Mouse (Mus musculus): ENCODE results near the gene Gm10300.

The Gm10300 gene

DNA sequence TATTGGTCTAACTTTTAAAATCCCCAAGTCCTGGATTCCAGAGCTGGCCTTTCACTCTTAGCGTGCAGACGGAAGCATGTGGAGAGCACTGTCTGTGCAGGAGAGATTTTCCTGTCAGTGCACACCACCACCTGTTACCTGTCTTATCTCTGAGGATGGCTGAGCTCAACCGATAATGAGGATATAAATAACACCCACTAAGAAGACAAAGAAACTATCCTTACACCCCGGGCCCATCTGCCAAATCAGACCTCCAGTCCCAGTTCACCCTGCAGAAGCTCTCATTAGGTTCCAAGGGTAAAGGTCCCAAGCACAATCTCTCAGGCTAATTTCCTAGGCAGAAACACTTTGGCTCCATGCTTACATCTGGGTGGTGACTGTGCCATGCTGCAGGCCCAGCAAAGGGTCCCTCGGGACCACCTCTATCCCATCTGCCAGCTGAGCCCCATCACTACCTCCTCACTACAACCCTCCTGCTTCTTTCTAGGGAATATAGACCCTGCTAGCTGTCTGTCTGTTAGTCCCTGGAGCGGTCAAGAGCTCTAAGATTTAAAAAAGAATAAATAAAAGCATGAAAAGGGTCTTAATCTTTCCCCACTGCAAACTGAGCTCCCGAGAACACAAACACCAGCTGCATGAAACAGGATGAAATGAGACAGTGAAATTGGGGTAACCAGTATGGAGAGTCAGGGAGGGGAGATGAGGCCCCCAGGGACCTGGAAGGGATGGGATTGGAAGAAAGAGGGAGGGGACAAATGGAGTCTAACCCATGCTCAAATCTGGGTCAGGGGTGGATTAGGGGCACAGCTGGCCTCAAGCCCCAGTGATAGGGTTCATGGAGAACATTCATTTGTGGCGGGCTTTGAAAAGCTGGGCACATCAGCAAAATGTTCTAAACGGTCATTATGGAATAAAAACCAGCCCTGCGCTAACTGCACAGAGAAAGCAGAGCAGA is 22.9 kb upstream of the Gm10300 start:
- no peak for DNase-seq

DNA sequence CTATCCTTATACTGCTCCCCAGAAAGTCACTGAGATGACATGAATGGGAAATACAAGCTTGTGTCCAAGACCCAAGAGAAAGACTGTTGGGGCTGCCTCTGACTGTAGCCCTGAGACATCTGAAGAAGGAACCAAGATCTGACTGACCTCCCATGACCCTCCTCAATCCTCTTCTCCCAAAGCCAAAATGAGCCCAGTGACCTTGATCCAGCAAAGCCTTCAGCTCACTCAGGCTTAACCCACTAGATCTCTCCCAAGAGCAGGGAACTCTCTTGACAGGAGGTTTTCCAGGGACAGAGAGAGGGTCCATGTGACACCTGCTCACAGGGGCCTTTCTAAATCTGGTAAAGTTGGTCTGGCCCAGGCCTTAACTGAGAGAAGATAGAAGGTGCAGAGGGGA is 17.2 kb upstream of the Gm10300 start:
- no peak for DNase-seq

DNA sequence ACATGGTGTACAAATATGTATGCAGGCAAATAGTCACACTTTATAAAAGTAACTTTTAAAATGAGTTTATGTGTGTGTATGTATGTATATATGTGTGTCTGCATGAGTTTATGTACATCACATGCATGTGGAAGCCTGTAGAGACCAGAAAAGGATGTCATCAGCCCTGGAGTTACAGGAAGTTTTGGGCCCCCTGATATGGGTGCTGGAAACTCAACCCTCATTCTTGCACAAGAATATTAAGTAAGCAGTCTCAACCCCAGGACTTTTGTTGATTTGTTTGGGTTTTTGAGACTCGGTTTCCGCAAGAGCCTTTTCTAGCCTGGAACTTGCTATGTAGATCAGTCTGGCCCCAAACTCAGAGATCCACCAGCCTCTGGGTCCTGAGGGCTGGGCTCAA is 15.0 kb upstream of the Gm10300 start:
- no peak for DNase-seq

DNA sequence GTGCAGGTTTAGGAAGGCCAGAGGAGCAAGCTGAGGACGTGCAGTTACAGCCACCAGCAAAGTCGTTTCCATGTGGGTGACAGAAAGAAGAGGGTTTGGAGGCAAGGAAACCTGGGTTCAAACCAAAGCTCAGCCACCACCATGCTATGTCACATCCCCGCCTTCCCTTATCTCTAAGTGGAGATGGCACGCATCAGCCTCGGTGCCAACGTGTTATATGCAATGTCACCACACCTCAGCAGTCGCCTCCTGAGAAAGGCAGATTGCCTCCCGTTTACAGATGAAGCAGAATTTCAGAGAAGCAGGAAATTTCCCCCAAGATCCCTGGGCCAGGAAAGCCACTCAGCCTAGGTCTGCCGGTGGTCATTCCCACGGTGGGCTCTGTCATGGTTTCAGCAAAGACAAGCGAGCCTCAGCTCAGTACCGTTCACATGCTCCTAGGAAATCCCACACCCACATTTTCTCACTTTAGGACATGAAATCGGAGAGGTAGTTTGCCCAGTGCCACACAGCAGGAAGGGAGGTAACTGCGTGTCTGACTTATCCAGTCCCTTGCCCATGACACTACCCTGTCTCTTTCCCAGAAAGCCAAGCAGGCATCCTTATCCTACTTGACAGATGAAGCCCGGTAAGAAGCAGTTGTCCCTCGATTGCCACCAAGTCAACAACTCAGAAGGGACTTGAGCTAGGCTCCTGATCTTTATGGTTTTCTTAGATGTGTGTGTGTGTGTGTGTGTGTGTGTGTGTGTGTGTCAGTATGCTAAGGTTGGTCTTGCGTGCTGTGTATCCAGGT is 14.3 kb upstream of the Gm10300 start:
- peak; percentile 87 for DNase-seq

DNA sequence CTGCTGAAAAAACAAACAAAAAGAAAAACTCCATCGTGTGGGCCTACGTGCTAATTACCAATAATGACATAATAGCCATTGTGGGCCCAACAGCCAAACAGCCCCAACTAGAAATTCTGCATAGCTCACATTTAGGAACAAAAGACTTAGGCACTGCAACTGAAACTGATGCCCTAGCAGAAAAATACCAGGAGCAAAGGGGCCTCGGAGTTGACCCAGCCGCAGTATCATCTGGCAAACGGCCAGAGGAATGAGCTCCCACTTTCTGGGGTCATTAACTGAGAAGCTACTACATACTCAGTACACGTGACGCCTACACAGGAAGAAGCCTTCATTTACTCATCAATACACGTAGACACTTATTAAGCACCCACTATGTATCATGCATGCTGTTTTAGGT is 12.2 kb upstream of the Gm10300 start:
- DNase-seq, result no peak

DNA sequence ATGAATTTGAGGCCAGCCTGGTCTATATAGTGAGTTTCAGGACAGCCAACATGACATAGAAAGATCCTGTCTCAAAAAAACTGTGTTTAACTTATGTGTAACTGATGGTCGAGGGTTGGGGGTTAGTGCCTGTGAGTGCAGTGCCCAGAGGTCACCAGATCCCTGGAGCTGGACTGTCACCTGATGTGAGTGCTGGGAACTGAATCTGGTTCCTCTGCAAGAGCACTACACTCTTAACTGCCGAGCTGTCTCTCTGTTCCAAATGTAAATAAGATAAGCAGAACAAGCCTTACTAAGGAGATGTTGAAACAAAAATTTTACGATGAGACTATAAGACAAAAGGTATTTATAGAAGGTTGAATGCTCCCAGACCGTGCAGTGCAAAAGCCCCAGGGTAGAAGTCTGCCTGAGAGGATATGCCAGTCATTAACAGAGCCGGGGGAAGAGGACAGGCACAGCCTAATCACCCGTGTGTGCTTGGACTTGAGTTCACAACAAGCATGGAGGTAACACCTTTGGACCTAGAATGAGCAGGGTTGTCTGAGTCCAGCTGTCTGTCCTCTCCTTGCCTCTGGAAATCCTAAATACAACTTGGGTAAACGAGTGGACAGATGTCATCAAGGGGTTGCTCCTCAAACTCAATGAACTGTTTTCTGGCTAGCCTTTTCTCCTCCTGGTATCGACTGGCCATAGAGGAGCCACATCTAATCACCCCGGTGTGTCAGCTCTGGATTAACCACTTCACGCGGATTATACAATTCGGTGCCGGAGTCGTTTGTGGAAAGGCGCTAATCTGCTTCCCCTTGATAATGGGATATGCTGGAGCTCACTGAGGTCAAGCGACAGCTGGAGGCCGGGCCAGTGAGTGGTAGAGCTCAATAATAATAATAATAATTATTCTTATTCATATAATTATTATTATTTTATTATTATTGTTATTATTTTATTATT is 11.3 kb upstream of the Gm10300 start:
- no peak for DNase-seq

DNA sequence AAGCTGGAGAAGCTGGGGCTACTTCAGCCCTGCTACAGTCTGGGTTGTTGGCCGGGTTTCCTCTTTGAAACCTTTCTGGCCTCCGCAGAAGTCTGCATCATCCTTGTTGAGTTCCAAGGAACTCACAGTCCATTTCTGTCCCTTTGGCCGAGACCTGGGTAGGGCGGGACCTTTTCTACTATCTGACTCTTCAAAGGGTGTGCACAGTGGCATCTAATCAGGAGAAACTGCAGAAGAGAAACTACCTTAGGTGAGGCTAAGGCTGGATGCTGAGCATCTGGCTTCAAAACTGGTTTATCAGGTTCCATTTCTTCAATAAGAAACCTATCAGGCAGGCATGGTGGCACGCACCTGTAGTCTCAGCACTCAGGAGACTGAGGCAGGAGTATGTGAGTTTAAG is 9.9 kb upstream of the Gm10300 start:
- DNase-seq, result no peak

DNA sequence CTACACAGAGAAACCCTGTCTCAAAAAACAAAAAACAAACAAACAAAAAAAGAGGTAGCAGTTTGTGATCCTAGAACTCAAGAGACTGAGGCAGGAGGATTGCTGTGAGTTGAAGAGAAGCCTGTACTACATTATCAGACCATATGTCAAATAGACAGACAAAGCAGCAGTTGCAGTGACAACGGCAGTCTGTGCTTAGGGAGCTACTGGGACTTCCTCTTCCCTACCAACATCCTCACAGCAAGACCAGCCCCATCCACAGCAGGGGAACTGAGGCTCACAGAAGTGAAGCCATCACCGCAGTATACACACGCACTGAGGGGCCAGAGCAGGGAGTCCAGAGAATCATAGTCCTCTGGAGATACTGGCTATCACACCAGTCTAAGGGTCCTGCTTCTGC is 8.9 kb upstream of the Gm10300 start:
- DNase-seq, result no peak

DNA sequence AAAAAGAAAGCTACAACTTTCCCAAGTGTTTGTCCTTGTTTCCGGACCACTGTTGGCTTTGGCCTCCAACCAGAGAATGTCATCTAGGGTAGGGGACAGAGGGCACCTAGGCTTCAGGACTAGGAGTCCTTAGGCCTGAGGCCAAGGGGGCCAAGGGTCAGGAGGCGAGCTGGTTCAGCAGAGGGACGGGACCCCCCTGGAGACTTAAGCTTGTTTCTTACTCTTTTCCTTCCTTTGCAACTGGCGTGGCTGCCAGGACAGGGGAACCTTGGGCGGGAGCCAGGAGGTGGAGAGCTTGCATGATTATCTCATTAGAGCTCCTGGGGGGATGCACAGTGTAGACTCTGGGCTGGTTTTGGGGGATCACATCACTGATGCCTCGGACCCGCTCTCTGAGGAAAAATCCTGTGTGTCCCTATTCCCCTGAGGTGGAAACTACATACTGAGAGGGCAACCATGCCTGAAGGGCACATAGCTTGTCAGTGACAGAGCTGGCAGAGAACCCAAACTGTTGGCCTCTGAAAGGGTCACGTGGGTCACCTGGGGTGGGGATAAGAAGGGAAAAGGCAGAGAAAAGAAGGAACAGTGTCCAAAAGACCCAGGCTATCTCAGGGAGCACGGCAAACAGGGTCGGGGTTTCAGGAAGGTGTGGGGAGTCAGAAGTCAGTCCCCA is 8.3 kb upstream of the Gm10300 start:
- no peak for DNase-seq

DNA sequence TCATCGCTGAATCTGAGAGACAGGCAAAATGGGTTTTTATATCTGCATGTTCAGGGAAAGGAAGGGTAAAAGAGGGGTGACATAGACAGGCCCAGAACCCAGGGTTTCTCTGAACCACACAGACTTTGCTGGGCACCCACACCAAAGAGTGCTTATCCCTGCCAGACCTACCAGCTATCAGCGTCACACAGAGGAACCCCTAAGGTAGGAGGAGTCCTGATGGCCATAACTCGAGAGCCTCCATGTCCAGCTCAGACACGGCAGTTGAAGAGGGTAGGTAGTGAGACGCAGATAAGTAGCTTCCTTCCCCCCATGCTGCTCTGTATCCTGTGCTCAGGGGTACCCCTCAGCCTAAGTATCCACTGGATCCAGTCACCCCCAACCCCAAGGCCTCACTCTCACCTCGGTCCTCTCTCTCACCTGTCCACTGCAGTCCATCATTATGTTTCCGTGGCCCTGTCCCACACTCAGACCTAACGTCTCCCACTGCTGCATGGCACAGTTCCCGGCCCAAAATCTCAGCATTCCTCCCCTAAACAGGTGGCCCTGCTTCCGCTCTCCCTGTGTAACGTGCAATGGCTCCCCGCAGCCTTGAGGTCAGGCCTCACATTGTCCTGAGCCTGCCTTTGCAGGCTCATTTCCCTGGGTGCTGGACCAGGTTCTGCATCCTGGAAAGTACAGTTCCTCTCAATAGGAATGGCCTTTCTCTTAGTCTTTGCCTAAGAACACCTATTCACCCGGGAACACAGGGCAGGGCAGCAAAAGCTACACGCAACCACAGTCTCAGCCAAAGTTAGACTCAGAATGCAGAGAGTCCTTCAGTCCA is 7.2 kb upstream of the Gm10300 start:
- peak; percentile 58 for DNase-seq

DNA sequence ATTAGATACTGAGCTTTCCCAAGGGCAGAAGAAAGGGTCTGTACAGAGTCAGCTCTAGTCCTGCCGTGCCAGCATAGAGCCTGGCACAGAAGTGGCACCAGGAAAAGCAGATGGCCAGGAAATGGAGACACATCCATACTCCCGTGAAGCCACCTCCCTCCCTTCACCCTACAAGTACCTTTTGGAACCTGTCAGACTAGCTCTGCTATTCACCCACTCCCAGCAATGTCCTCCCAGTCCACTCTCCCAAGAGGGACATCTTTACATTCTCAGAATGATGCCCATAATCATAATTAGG is 6.6 kb upstream of the Gm10300 start:
- DNase-seq, result no peak

DNA sequence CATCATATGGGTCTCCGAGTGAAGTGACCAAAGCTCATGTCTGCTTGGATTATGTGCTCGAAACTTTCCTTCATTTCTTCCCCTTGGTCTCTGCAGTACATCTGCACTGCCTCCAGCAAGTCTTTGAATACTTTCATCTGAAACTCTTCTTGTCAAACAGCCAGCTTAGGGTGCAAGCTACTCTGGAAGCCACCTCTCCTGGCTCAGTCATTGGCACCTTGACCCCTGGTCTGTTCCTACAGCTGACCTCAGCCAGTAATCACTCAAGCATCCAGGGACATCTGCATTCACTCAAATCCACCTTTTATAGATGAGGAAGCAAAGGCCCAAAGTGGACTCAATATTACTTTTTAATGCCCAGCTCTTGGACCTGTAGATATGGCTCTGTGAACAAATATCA is 2.8 kb upstream of the Gm10300 start:
- DNase-seq, result no peak

DNA sequence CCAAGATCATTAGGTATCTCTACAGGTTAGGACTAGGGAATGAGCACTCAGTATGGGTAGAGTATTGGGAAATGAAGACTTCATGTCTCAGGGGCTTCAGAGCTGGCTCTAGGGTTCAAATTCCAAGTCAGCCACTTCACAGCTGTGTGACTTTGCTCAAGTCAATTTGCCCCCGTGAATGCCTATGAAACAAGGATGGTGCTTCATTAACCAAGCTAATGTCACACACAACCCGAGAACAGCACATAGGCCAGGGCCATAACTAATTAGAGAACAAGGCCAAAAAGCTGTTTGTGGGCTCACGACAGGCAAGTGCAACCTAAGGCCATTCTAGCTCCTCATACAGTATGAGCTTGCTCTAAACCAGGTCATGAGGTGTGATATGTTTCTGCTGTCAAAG is 2.3 kb upstream of the Gm10300 start:
- no peak for DNase-seq

DNA sequence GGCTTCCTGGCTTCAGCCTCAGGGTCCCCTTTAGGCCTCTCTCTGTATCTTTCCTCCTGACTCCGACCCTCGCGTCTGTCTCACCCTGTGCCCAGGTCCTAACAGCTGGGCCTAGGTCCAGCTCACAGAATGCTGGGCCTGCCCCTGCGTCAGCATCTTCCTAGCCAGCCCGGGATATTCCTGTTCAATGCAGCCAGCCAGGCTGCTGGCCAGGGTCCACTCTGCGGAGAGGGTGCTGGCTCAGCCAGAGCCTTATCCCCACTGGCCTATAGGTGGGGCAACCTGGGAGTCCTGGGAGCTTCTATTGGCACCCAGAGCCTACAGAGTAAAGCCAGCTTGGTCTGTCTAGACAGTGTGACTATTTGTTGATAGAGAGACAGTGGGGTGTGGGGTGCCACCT is 1.6 kb upstream of the Gm10300 start:
- peak; percentile 56 for DNase-seq

DNA sequence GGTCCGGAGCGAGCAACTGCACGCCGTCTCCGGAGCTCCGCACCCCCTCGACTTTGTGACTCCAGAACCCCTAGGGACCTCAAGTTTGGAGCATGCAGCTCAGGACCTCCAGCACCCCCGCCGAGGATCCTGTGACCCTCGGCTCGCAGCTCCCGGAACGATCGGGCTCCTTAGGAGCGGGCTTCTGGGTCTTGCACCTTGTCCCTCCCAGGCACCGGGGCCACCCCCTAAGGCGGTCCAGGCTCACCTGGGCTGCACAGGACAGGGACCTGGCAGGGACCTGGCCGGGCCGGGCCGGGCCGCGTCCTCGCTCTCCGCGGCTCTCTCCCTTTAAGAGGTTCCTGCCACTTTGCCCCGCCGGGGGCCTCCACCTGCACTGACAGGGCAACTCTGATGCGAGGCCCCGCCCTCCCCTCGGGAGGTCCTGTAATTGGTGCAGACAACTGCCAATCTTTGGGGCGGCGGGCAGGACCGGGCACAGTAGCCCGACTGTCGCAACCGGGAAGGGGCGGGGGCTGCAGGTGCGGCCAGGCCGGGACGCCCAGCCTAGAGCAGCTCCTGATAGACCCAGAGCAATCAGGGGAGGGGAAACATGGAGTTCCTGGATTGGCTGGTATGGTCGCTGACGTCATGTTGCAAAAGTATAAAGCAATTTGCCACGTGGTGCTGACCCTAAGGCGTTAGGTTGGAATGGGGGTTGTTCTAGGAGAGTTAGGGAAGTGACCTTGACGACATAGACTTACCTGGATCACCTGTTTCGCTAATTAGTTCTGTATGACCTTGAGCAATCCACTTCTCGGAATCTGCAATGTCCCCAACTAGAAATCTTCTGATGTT is 654 bp downstream of the Gm10300 start, which contains the start of gene Epb41:
Gene Epb41 (minus strand): TSS at position 389 of the 837 bp plus-strand sequence.
- DNase-seq, result peak; percentile 100

DNA sequence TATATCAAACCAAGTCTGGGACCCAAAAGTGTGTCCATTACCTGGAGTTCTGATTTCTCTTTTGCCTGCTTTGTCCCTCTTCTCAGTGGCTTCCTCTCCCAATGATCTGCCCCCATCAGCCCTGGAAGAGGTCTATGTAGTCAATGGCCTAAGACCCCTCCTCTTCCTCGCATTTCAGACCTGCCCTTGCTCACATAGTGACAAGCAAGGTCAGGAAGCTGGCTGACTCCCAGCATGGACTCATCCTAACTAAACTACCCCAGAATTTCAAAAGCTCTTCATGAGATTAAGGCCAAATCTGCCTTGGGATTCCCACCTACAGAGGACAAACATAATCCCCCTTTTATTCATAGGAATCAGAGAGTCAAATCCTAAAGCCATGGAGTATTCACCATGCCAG is 1.3 kb downstream of the Gm10300 start:
- no peak for DNase-seq

DNA sequence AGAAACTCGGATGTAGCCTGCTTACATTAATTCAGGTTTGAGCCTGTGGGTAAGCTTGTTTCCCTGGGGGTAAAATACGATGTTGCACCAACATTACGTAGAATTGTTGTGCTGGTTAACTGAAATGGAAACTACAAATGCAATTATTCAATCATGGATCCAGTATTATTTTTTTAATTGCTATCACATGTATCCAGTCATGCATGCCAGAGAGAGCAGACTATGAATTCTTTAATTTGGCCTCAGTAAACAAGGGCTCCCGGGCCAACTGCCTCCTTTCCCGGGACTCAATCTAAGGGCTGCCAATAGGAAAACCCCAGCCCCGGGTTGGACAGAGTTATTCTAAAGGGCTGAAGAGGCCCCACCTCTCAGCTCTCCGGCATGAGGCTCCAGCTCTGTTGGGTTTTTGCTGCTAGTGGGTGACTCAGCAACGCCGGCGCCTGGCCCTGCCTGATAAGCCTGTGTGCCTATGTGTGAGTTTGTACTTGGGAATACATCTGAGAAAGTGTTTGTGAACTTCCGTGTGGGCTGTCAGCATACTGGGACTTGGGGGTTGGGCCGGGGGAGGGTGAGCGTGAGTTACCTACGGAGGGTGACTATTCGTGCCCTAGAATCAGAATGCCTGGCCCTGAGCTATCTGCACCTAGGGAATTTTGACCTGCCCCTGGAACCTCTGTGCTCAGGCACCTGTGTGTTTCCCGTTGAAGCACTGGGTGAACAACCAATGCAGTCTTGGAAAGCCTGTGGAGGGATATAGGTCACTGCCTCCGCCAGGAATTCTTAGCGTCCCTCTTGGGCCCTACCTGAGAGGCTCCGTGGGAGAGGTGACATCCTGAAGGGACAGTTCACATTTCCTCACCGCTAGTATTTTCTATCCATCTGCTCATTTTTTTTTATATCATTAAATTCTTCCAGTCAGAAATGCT is 2.2 kb downstream of the Gm10300 start:
- peak; percentile 97 for DNase-seq

DNA sequence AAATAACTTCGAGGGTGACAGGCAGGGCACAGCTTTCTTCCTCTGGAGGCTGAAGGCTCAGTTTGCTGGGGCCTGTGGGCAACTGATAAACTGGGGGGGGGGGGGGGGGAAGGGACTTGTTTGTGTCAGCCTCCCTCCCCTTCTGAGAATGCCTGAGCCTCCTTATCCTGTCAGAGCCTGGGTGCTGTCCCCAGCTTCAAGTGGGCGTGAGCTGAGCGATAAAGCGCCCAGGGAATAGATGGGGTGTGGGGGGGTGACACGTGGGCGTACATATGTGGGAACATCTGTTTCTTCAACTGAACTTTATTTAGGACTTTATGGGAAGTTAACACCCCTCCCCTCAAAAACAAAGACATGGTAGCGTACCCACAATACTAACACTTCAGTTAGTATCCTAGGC is 2.9 kb downstream of the Gm10300 start:
- DNase-seq, result peak; percentile 94

DNA sequence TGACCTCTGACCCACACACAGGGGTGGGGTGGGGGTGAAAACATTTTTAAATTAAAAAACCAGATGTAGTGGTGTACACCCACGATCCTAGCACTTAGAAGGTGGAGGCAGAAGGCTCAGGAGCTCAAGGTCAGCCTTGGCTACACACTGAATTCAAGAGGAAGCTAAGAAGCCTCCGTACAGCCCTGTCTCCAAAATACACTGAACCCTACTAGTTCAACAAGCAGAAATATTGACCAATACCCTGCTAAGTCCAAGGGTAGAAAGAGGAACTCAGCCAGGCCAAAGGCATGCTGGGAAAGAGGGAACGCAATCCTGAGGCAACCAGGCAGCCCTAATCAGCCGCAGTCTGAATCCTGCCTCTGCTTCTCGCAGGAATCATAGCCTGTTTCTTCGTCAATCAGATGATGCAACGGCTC is 3.8 kb downstream of the Gm10300 start:
- DNase-seq, result peak; percentile 73
